Mouse (Mus musculus): ENCODE data around the gene Osbpl9. TPM values are rescaled to one million over a fixed set of nuclear protein-coding genes. Genes with fewer than 3 reads are reported as not detected.

Osbpl9 gene
- polyA plus RNA-seq (2014; fragmentation: Nextera tagmentation; extraction: Ambion mirVana), result 48.2 and 52.0 TPM in 2 replicates

GRCm38 (mm10) chr4:109201582-109202424 is at the start of gene Osbpl9:
Gene Osbpl9, minus strand, starts transcription at chr4:109202272.
- Histone ChIP-seq H3K9ac (ENCODE audit: low read length) (peak within 1 kb of the TSS; percentile 79), H3K4me1 (ENCODE audit: control insufficient read depth in 2 of 2, insufficient read depth in 2 of 2, low read length in 2 of 2) (0 out of 4 replicates have a peak, but pooled peaks cover 0 to under 1% of the 10 kb centered on the region in 2 experiments), H3K4me3 (ENCODE audit: control insufficient read depth in 1 of 2, insufficient read depth in 1 of 2, low read depth in 1 of 2, low read length in 2 of 2) (peak within 1 kb of the TSS; percentile 60 to 68), H3K9me3 (ENCODE audit: control insufficient read depth, low read length) (no peaks in the 10 kb centered on the region), H3K36me3 (ENCODE audit: control insufficient read depth, insufficient read depth, low read length) (0 out of 2 replicates have a peak, but pooled peaks cover 5% of the 10 kb centered on the region), H3K4me2 (ENCODE audit: low read length) (peak within 1 kb of the TSS; percentile 83), H3K27ac (replicated peaks in 1 of 2; ENCODE audit: control insufficient read depth in 1 of 2, insufficient read depth in 1 of 2, low read depth in 2 of 2, low read length in 2 of 2) (peak within 1 kb of the TSS; percentile 85 to 94), H3K27me3 (ENCODE audit: control insufficient read depth, insufficient read depth, low read length) (no peaks in the 10 kb centered on the region)
- peak; percentile 97 for ATAC-seq (ENCODE audit: insufficient number of reproducible peaks, insufficient read depth, low FRiP score, low read depth)
- WGBS, result under 1% methylated on average over 59 of the region's 59 CpGs

- Histone ChIP-seq H3K4me2 (ENCODE audit: low read length) (no peak overlapping the region), H3K27me3 (ENCODE audit: control insufficient read depth, insufficient read depth, low read length) (no peaks in the 10 kb centered on the region)
- 36% methylated on average over 3 of the region's 3 CpGs for WGBS
Observed at GRCm38 (mm10) chr4:109251605-109252004, 49.5 kb upstream of the Osbpl9 start.

GRCm38 (mm10) chr4:109245016-109245620 is 43.0 kb upstream of the Osbpl9 start:
- 76% methylated on average over 6 of the region's 6 CpGs for WGBS
- Histone ChIP-seq H3K9ac (ENCODE audit: low read length) (no peak overlapping the region), H3K27ac (replicated peaks in 1 of 2; ENCODE audit: control insufficient read depth in 1 of 2, insufficient read depth in 1 of 2, low read depth in 2 of 2, low read length in 2 of 2) (no peak overlapping the region), H3K9me3 (ENCODE audit: control insufficient read depth, low read length) (no peaks in the 10 kb centered on the region), H3K36me3 (ENCODE audit: control insufficient read depth, insufficient read depth, low read length) (no peaks in the 10 kb centered on the region), H3K4me2 (ENCODE audit: low read length) (no peak overlapping the region), H3K4me1 (ENCODE audit: control insufficient read depth in 2 of 2, insufficient read depth in 2 of 2, low read length in 2 of 2) (peaks cover 2% of the 10 kb centered on the region in 2 experiments; a peak in 1 of 4 replicates), H3K4me3 (ENCODE audit: control insufficient read depth in 1 of 2, insufficient read depth in 1 of 2, low read depth in 1 of 2, low read length in 2 of 2) (no peak overlapping the region), H3K27me3 (ENCODE audit: control insufficient read depth, insufficient read depth, low read length) (no peaks in the 10 kb centered on the region)
- no peak for ATAC-seq (ENCODE audit: insufficient number of reproducible peaks, insufficient read depth, low FRiP score, low read depth)

More at GRCm38 (mm10) chr4:109251605-109252004, 49.5 kb upstream of the Osbpl9 start:
- Histone ChIP-seq H3K4me1 (ENCODE audit: control insufficient read depth in 2 of 2, insufficient read depth in 2 of 2, low read length in 2 of 2) (peaks cover 5 to 7% of the 10 kb centered on the region in 2 experiments), H3K9me3 (ENCODE audit: control insufficient read depth, low read length) (no peaks in the 10 kb centered on the region), H3K27ac (replicated peaks in 1 of 2; ENCODE audit: control insufficient read depth in 1 of 2, insufficient read depth in 1 of 2, low read depth in 2 of 2, low read length in 2 of 2) (no peak overlapping the region), H3K4me3 (ENCODE audit: control insufficient read depth in 1 of 2, insufficient read depth in 1 of 2, low read depth in 1 of 2, low read length in 2 of 2) (no peak overlapping the region), H3K36me3 (ENCODE audit: control insufficient read depth, insufficient read depth, low read length) (no peaks in the 10 kb centered on the region), H3K9ac (ENCODE audit: low read length) (no peak overlapping the region)
- ATAC-seq (ENCODE audit: insufficient number of reproducible peaks, insufficient read depth, low FRiP score, low read depth), result no peak

- H3K9ac ChIP-seq (ENCODE audit: low read length), result no peak overlapping the region
- H3K4me1 ChIP-seq (ENCODE audit: control insufficient read depth in 2 of 2, insufficient read depth in 2 of 2, low read length in 2 of 2), result peaks cover 2% of the 10 kb centered on the region in 2 experiments; a peak in 1 of 4 replicates
- 70% methylated on average over 7 of the region's 7 CpGs for WGBS
- no peak for ATAC-seq (ENCODE audit: insufficient number of reproducible peaks, insufficient read depth, low FRiP score, low read depth)
- no peak overlapping the region for H3K4me3 ChIP-seq (ENCODE audit: control insufficient read depth in 1 of 2, insufficient read depth in 1 of 2, low read depth in 1 of 2, low read length in 2 of 2)
- no peaks in the 10 kb centered on the region for H3K27me3 ChIP-seq (ENCODE audit: control insufficient read depth, insufficient read depth, low read length)
- H3K9me3 ChIP-seq (ENCODE audit: control insufficient read depth, low read length), result no peaks in the 10 kb centered on the region
- H3K4me2 ChIP-seq (ENCODE audit: low read length), result no peak overlapping the region
- no peaks in the 10 kb centered on the region for H3K36me3 ChIP-seq (ENCODE audit: control insufficient read depth, insufficient read depth, low read length)
- H3K27ac ChIP-seq (replicated peaks in 1 of 2; ENCODE audit: control insufficient read depth in 1 of 2, insufficient read depth in 1 of 2, low read depth in 2 of 2, low read length in 2 of 2), result no peak overlapping the region
Observed at GRCm38 (mm10) chr4:109244506-109244905, 42.4 kb upstream of the Osbpl9 start.

GRCm38 (mm10) chr4:109241934-109242333 is 39.9 kb upstream of the Osbpl9 start:
- Histone ChIP-seq H3K27me3 (ENCODE audit: control insufficient read depth, insufficient read depth, low read length) (no peaks in the 10 kb centered on the region), H3K9ac (ENCODE audit: low read length) (no peak overlapping the region), H3K4me3 (ENCODE audit: control insufficient read depth in 1 of 2, insufficient read depth in 1 of 2, low read depth in 1 of 2, low read length in 2 of 2) (no peak overlapping the region), H3K4me1 (ENCODE audit: control insufficient read depth in 2 of 2, insufficient read depth in 2 of 2, low read length in 2 of 2) (peaks cover 2% of the 10 kb centered on the region in 2 experiments; a peak in 1 of 4 replicates), H3K27ac (replicated peaks in 1 of 2; ENCODE audit: control insufficient read depth in 1 of 2, insufficient read depth in 1 of 2, low read depth in 2 of 2, low read length in 2 of 2) (peak overlapping the region; percentile 3 to 24; a peak in 1 of 4 replicates), H3K9me3 (ENCODE audit: control insufficient read depth, low read length) (no peaks in the 10 kb centered on the region), H3K36me3 (ENCODE audit: control insufficient read depth, insufficient read depth, low read length) (no peaks in the 10 kb centered on the region), H3K4me2 (ENCODE audit: low read length) (no peak overlapping the region)
- 38% methylated on average over 4 of the region's 4 CpGs for WGBS
- no peak for ATAC-seq (ENCODE audit: insufficient number of reproducible peaks, insufficient read depth, low FRiP score, low read depth)

- Histone ChIP-seq H3K9me3 (ENCODE audit: control insufficient read depth, low read length) (no peaks in the 10 kb centered on the region), H3K4me1 (ENCODE audit: control insufficient read depth in 2 of 2, insufficient read depth in 2 of 2, low read length in 2 of 2) (peaks cover 2% of the 10 kb centered on the region in 2 experiments; a peak in 1 of 4 replicates), H3K27me3 (ENCODE audit: control insufficient read depth, insufficient read depth, low read length) (no peaks in the 10 kb centered on the region), H3K27ac (replicated peaks in 1 of 2; ENCODE audit: control insufficient read depth in 1 of 2, insufficient read depth in 1 of 2, low read depth in 2 of 2, low read length in 2 of 2) (no peak overlapping the region), H3K4me3 (ENCODE audit: control insufficient read depth in 1 of 2, insufficient read depth in 1 of 2, low read depth in 1 of 2, low read length in 2 of 2) (no peak overlapping the region), H3K4me2 (ENCODE audit: low read length) (no peak overlapping the region), H3K9ac (ENCODE audit: low read length) (no peak overlapping the region), H3K36me3 (ENCODE audit: control insufficient read depth, insufficient read depth, low read length) (no peaks in the 10 kb centered on the region)
- no peak for ATAC-seq (ENCODE audit: insufficient number of reproducible peaks, insufficient read depth, low FRiP score, low read depth)
Observed at GRCm38 (mm10) chr4:109241221-109241620, 39.1 kb upstream of the Osbpl9 start.

- Histone ChIP-seq H3K36me3 (ENCODE audit: control insufficient read depth, insufficient read depth, low read length) (no peaks in the 10 kb centered on the region), H3K4me1 (ENCODE audit: control insufficient read depth in 2 of 2, insufficient read depth in 2 of 2, low read length in 2 of 2) (no peaks in the 10 kb centered on the region; a peak in 1 of 4 replicates), H3K4me3 (ENCODE audit: control insufficient read depth in 1 of 2, insufficient read depth in 1 of 2, low read depth in 1 of 2, low read length in 2 of 2) (no peak overlapping the region), H3K9ac (ENCODE audit: low read length) (no peak overlapping the region), H3K27ac (replicated peaks in 1 of 2; ENCODE audit: control insufficient read depth in 1 of 2, insufficient read depth in 1 of 2, low read depth in 2 of 2, low read length in 2 of 2) (no peak overlapping the region), H3K4me2 (ENCODE audit: low read length) (no peak overlapping the region), H3K27me3 (ENCODE audit: control insufficient read depth, insufficient read depth, low read length) (no peaks in the 10 kb centered on the region), H3K9me3 (ENCODE audit: control insufficient read depth, low read length) (no peaks in the 10 kb centered on the region)
- ATAC-seq (ENCODE audit: insufficient number of reproducible peaks, insufficient read depth, low FRiP score, low read depth), result no peak
- WGBS, result 79% methylated on average over 24 of the region's 24 CpGs
Observed at GRCm38 (mm10) chr4:109238428-109239268, 36.6 kb upstream of the Osbpl9 start.
